Mouse (Mus musculus) limb, embryonic 14.5 days (tissue): ENCODE data around the gene Pla2g2f. TPM values are rescaled to one million over a fixed set of nuclear protein-coding genes. Genes with fewer than 3 reads are reported as not detected.

ENCODE experiments used
- ATAC-seq: fragments of 200-750 bp; cut with Nextera tagmentation; 2 replicates; pipeline ENCODE4 v1.8.0; 2017; ENCODE audit warnings: low read depth, moderate number of reproducible peaks, moderate TSS enrichment; ENCODE audit not compliant: low FRiP score
- DNase-seq: peaks from one replicate; pipeline ENCODE4 v3.0.0-alpha.2; 2015; ENCODE audit warnings: low spot score
- H3K27ac ChIP-seq: fragments of 300-500 bp; sonication (generic); replicated peaks from 2 replicates; pipeline ENCODE4 v1.5.1; 2014; ENCODE audit warnings: low read depth, mild to moderate bottlenecking, low read length, moderate library complexity, mixed read lengths
- H3K27me3 ChIP-seq: fragments of 300-500 bp; sonication (generic); 2 replicates; pipeline ENCODE4 v1.6.1; 2014; ENCODE audit warnings: low read length, mixed read lengths; ENCODE audit not compliant: control insufficient read depth, insufficient read depth
- H3K36me3 ChIP-seq: fragments of 300-500 bp; sonication (generic); 2 replicates; pipeline ENCODE4 v1.6.1; 2014; ENCODE audit warnings: mild to moderate bottlenecking, low read length, moderate library complexity, mixed read lengths; ENCODE audit not compliant: control insufficient read depth, insufficient read depth
- H3K4me1 ChIP-seq: fragments of 300-500 bp; sonication (generic); 2 replicates; pipeline ENCODE4 v1.6.1; 2014; ENCODE audit warnings: antibody characterized with exemption, low read length, mixed read lengths; ENCODE audit not compliant: control insufficient read depth, insufficient read depth
- H3K4me2 ChIP-seq: fragments of 300-500 bp; sonication (generic); replicated peaks from 2 replicates; pipeline ENCODE4 v1.6.1; 2014; ENCODE audit warnings: low read depth, mild to moderate bottlenecking, low read length, moderate library complexity; ENCODE audit not compliant: severe bottlenecking
- H3K4me3 ChIP-seq: fragments of 300-500 bp; sonication (generic); replicated peaks from 2 replicates; pipeline ENCODE4 v1.5.1; 2014; ENCODE audit warnings: low read length
- H3K9ac ChIP-seq: fragments of 300-500 bp; sonication (generic); 2 replicates; pipeline ENCODE4 v1.6.1; 2014; ENCODE audit warnings: mild to moderate bottlenecking, low read depth, low read length, moderate library complexity; ENCODE audit not compliant: severe bottlenecking
- H3K9me3 ChIP-seq: fragments of 300-500 bp; sonication (generic); 2 replicates; pipeline ENCODE4 v1.6.1; 2016; ENCODE audit warnings: low read length; ENCODE audit not compliant: control insufficient read depth
- POLR2A ChIP-seq: fragments of 200-500 bp; IDR thresholded peaks from 2 replicates; pipeline ENCODE4 v1.8.0; 2012; ENCODE audit warnings: inconsistent platforms, mild to moderate bottlenecking, moderate library complexity, borderline replicate concordance; ENCODE audit not compliant: insufficient read depth, insufficient read length; ENCODE audit errors: extremely low read depth
- WGBS: fragments of 180-500 bp; shearing (Covaris S2); extraction: QIAGEN DNeasy Blood & Tissue Kit; methylation state at CpG from one replicate; pipeline ENCODE4 v1.1.7; 2014; 5-methylcytosine and 5-hydroxymethylcytosine counted together
- polyA plus RNA-seq, 2 experiments: library from polyadenylated mRNA; depleted of rRNA in 1 of 2; stranded (reverse) in 1 of 2; unstranded in 1 of 2; fragments of >200 nt; fragmentation: Nextera tagmentation in 1 of 2; extraction: Ambion mirVana in 1 of 2; gene quantifications; 2 replicates each; pipeline versions ENCODE4 v1.2.1 to v1.2.3; 2012 to 2014

The Pla2g2f gene
- polyA plus RNA-seq, 2 experiments: 11.9 to 15.7 TPM

GRCm38 (mm10) chr4:138752603-138753002 lies 4.8 kb downstream of the Pla2g2f start:
- Histone ChIP-seq H3K9me3 (no peaks in the 10 kb centered on the region), H3K27ac (no peak overlapping the region), H3K4me1 (peaks cover 4% of the 10 kb centered on the region; the same call in 1 of the 2 replicates), H3K27me3 (no peaks in the 10 kb centered on the region), H3K9ac (no peak overlapping the region), H3K4me3 (no peak overlapping the region), H3K36me3 (no peaks in the 10 kb centered on the region), H3K4me2 (no peak overlapping the region)
- WGBS: 90% methylated on average over 6 of the region's 6 CpGs
- DNase-seq (no peak), ATAC-seq (no peak)
- no peak for TF ChIP-seq POLR2A

GRCm38 (mm10) chr4:138748369-138749072 lies 8.9 kb downstream of the Pla2g2f start:
- H3K9ac ChIP-seq: no peak overlapping the region
- H3K36me3 ChIP-seq: no peaks in the 10 kb centered on the region
- H3K4me2 ChIP-seq: no peak overlapping the region
- TF ChIP-seq POLR2A: no peak
- 52% methylated on average over 8 of the region's 8 CpGs for WGBS
- ATAC-seq (no peak), DNase-seq (peak; percentile 54)
- no peaks in the 10 kb centered on the region for H3K4me1 ChIP-seq
- H3K27me3 ChIP-seq: no peaks in the 10 kb centered on the region
- H3K27ac ChIP-seq: no peak overlapping the region
- no peak overlapping the region for H3K4me3 ChIP-seq
- H3K9me3 ChIP-seq: no peaks in the 10 kb centered on the region

GRCm38 (mm10) chr4:138747851-138748250 lies 9.6 kb downstream of the Pla2g2f start:
- no peak for DNase-seq

GRCm38 (mm10) chr4:138746866-138747265 lies 10.6 kb downstream of the Pla2g2f start:
- Histone ChIP-seq H3K4me1 (no peaks in the 10 kb centered on the region), H3K4me3 (no peak overlapping the region), H3K27ac (no peak overlapping the region), H3K27me3 (no peaks in the 10 kb centered on the region), H3K9me3 (no peaks in the 10 kb centered on the region), H3K36me3 (no peaks in the 10 kb centered on the region), H3K9ac (no peak overlapping the region), H3K4me2 (no peak overlapping the region)
- no peak for DNase-seq
- no peak for ATAC-seq
- 83% methylated on average over 9 of the region's 9 CpGs for WGBS
- no peak for TF ChIP-seq POLR2A

More at GRCm38 (mm10) chr4:138747851-138748250, 9.6 kb downstream of the Pla2g2f start:
- Histone ChIP-seq H3K36me3 (no peaks in the 10 kb centered on the region), H3K27ac (no peak overlapping the region), H3K9me3 (no peaks in the 10 kb centered on the region), H3K4me1 (no peaks in the 10 kb centered on the region), H3K4me2 (no peak overlapping the region), H3K27me3 (no peaks in the 10 kb centered on the region), H3K4me3 (no peak overlapping the region), H3K9ac (no peak overlapping the region)
- TF ChIP-seq POLR2A: no peak
- no peak for ATAC-seq
- WGBS: 61% methylated on average over 9 of the region's 10 CpGs

GRCm38 (mm10) chr4:138745884-138746283 lies 11.5 kb downstream of the Pla2g2f start:
- Histone ChIP-seq H3K27me3 (no peaks in the 10 kb centered on the region), H3K9me3 (no peaks in the 10 kb centered on the region), H3K4me3 (no peak overlapping the region), H3K27ac (no peak overlapping the region), H3K36me3 (no peaks in the 10 kb centered on the region), H3K4me2 (no peak overlapping the region), H3K9ac (no peak overlapping the region), H3K4me1 (no peaks in the 10 kb centered on the region)
- ATAC-seq: peak; percentile 62; the same call in 1 of the 2 replicates
- DNase-seq: peak; percentile 19
- TF ChIP-seq POLR2A: no peak
- 51% methylated on average over 4 of the region's 4 CpGs for WGBS
